Mouse (Mus musculus): ENCODE data around the gene Map3k4.

DNA sequence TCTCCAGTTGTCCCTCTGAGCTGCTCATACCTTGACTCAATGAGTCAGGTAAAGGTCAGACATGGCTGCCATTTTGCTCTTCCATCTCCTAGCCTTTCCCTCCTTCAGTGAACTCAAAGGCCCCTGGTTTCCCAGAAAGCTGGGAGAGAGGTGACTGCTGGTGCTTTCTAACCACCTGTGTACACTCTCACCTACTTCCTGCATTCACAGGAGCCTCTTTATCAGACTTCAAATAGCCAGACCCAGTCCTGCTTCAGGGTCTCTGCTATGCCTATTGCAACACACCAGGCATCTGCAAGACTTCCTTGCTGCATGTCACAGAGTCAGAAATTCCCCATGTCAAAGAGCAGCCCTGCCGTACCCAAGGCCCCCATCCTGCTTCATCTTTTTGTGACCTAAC, 28.9 kb upstream of the Map3k4 start:
- TF ChIP-seq CTCF (IDR thresholded peaks at IDR 0.05; ENCODE audit: low read depth, low read length) (no peak), GATA1 (IDR thresholded peaks at IDR 0.05; ENCODE audit: borderline replicate concordance, low read length) (no peak), POLR2AphosphoS5 (IDR thresholded peaks at IDR 0.05; ENCODE audit: insufficient replicate concordance, low read depth, low read length) (no peak), GATA2 (IDR thresholded peaks at IDR 0.05; ENCODE audit: borderline replicate concordance, low read depth, low read length) (no peak), TAL1 (conservative IDR thresholded peaks at IDR 0.05; ENCODE audit: low read depth, low read length) (no peak)

Data from G1E (cell line).